Mouse (Mus musculus): ENCODE data around the gene Drg1.
"Not testable (repeated sequence)": the region's sequence is repeated elsewhere in the genome, so short reads cannot be mapped to it uniquely, and the experiment has no call there.

Drg1 gene

DNA sequence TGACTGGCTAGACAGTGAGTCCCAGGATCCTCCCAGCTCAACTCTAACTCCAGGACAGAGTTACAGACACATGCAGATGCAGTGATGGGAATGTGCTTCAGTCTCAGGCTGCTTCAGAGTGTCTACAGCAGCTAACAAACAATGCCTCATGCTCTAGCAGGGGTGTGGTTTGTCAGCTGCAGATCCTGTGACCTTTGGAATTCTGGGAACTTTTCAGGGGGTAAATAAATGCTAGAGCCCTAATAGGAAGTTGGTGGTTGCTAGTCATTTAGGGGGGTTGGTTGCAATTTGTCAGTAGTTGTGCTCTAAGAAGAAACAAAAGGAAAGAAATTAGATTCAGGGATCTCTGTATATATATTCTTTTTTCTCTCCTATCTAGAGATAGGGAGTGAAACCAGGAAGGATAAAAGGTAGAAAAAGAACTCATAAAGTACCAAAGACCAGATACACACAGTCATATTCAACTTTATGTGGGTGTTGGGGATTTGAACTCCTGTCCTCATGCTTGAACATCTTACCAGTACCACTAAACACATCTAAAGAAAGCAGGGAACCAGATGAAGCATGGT lies 125.2 kb downstream of the Drg1 start:
- not testable (repeated sequence) for DNase-seq (ENCODE audit: extremely low read depth, low read depth, low spot score)

DNA sequence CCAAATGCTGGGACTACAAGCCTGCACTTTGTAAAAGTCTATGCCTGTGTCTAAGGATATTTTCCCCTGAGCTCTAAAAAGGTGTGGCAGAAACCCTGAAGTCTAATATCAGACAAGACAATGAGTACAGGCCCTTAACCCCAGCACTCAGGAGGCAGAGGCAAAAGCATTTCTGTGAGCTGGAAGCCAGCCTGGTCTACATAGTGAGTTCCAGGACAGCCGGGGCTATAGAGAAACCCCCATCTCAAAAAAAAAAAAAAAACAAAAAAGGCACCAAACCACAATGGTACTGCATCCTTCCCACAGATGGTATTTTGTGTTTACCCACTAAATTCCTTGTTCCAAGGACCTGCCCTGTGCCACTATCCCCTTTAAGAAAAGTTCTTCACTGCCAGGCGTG lies 127.9 kb downstream of the Drg1 start:
- DNase-seq (ENCODE audit: extremely low read depth, low read depth, low spot score) = not testable (repeated sequence)
